Mouse (Mus musculus) intestine, postnatal 0 days (tissue): ENCODE measurements around the gene Ntn5. TPM values are rescaled to one million over a fixed set of nuclear protein-coding genes. Genes with fewer than 3 reads are reported as not detected.

Source experiments
- ATAC-seq: fragments of 200-750 bp; cut with Nextera tagmentation; 2 replicates; pipeline ENCODE4 v1.8.0; 2017; ENCODE audit warnings: mild to moderate bottlenecking, moderate TSS enrichment, moderate library complexity
- H3K27ac ChIP-seq: fragments of 300-500 bp; sonication (generic); 2 replicates; pipeline ENCODE4 v1.5.1; 2014; ENCODE audit warnings: mild to moderate bottlenecking, low read depth, low read length, moderate library complexity
- H3K27me3 ChIP-seq: fragments of 300-500 bp; sonication (generic); replicated peaks from 2 replicates; pipeline ENCODE4 v1.6.1; 2014; ENCODE audit warnings: low read length, mixed read lengths; ENCODE audit not compliant: control insufficient read depth, insufficient read depth
- H3K36me3 ChIP-seq: fragments of 300-500 bp; sonication (generic); 2 replicates; pipeline ENCODE4 v1.6.1; 2014; ENCODE audit warnings: mild to moderate bottlenecking, moderate library complexity; ENCODE audit not compliant: control insufficient read depth, insufficient read depth
- H3K4me1 ChIP-seq: fragments of 300-500 bp; sonication (generic); replicated peaks from 2 replicates; pipeline ENCODE4 v1.6.1; 2014; ENCODE audit warnings: antibody characterized with exemption, low read length, mixed read lengths; ENCODE audit not compliant: control insufficient read depth, insufficient read depth
- H3K4me2 ChIP-seq: fragments of 300-500 bp; sonication (generic); replicated peaks from 2 replicates; pipeline ENCODE4 v1.6.1; 2014; ENCODE audit warnings: low read depth, mild to moderate bottlenecking, moderate library complexity
- H3K4me3 ChIP-seq: fragments of 300-500 bp; sonication (generic); 2 replicates; pipeline ENCODE4 v1.5.1; 2014; ENCODE audit warnings: low read depth, low read length
- H3K9ac ChIP-seq: fragments of 300-500 bp; sonication (generic); 2 replicates; pipeline ENCODE4 v1.6.1; 2014; ENCODE audit warnings: mild to moderate bottlenecking, low read depth, low read length
- H3K9me3 ChIP-seq: fragments of 300-500 bp; sonication (generic); 2 replicates; pipeline ENCODE4 v1.6.1; 2016; ENCODE audit warnings: mixed run types; ENCODE audit not compliant: control insufficient read depth
- CTCF ChIP-seq: sonication (generic); IDR thresholded peaks from 2 replicates; pipeline ENCODE4 v1.5.1; 2016; ENCODE audit warnings: low read depth, mild to moderate bottlenecking, control low read depth, antibody characterized with exemption, moderate library complexity
- WGBS: fragments of 180-500 bp; shearing (Covaris S2); extraction: QIAGEN DNeasy Blood & Tissue Kit; methylation state at CpG from one replicate; pipeline ENCODE4 v1.1.7; 2014; 5-methylcytosine and 5-hydroxymethylcytosine counted together
- polyA plus RNA-seq: library from polyadenylated mRNA; unstranded; fragments of >200 nt; fragmentation: Nextera tagmentation; extraction: Ambion mirVana; gene quantifications from 2 replicates; pipeline ENCODE4 v1.2.1, GENCODE M21; 2015

The Ntn5 gene
- polyA plus RNA-seq, 1 experiment from 2014 or later: 0.10 TPM

DNA sequence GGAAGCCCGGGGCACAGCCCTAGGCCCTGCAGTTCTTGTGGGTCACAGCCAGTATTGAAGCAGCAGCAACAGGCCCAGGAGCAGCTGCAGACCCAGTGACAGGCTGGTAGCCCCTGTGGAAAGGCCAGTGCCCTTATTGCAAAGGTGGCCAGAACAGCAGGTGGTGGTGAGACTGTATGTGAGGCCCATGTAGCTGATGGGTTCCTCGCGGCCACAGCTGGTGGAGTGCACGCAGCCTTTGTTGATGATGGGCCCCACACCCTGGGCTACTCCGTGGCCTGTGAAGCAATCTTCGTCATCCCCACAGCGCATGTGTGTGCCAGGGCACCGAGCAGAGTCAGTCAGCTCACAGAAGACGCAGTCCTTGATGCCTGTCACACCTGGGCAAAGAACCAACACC lies 41.3 kb downstream of the Ntn5 start:
- Histone ChIP-seq H3K36me3 (peaks cover 46% of the 10 kb centered on the region), H3K27me3 (no peaks in the 10 kb centered on the region), H3K9me3 (no peaks in the 10 kb centered on the region), H3K4me2 (no peak overlapping the region), H3K4me1 (0 out of 2 replicates have a peak, but pooled peaks cover 10% of the 10 kb centered on the region), H3K27ac (no peak overlapping the region; the same call in 1 of the 2 replicates), H3K9ac (no peak overlapping the region), H3K4me3 (no peak overlapping the region)
- no peak for ATAC-seq
- no peak for TF ChIP-seq CTCF
- 73% methylated on average over 9 of the region's 9 CpGs for WGBS

DNA sequence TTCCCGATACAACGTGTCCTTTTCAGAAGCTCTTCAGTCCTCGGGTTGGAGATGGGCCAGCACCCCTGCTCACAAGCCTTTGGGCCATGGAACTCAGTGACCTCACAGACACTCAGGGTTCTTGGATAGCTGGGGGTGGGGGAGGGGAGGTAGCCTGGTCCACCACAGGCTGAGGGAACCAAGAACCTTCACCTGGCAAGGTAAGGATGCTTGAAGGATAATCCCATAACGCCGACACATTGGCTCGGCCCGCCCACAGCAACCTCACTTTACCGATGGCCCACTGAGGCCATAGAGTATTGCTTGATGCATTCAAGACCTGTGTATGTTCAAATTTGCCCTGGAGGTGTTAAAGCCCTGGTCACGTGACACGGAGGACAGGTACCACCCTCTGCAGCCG lies 41.9 kb downstream of the Ntn5 start, which contains the start of gene Spaca4:
Spaca4 (minus strand) TSS at position 101 of the 400 bp plus-strand sequence.
- Histone ChIP-seq H3K4me3 (no peak within 1 kb of the TSS), H3K9me3 (no peaks in the 10 kb centered on the region), H3K4me1 (peaks cover 10% of the 10 kb centered on the region; the same call in 1 of the 2 replicates), H3K9ac (no peak within 1 kb of the TSS), H3K27me3 (no peaks in the 10 kb centered on the region), H3K27ac (peak within 1 kb of the TSS; percentile 61), H3K4me2 (no peak within 1 kb of the TSS), H3K36me3 (peaks cover 41% of the 10 kb centered on the region)
- no peak for TF ChIP-seq CTCF
- 91% methylated on average over 11 of the region's 11 CpGs for WGBS
- ATAC-seq: no peak

DNA sequence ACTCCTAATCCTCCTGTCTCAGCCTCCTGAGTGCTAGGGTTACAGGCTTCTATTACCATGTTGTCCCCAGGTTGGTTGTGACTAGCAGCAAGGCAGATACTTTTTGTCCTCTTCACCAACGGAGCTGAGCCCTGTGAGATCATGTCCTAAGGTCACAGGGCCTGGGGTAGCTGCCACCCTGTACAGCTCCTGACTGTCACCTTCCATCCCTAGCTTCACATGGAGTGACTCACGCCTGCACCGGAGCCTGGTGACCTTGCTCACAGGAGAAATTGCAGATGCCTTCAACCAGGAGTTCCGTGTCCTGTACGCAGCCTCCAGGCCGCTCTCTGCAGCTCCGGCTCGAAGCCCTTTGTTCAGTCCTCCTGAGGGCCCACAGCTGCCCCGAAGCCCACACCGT lies 42.6 kb downstream of the Ntn5 start:
- H3K27ac ChIP-seq: peak overlapping the region; percentile 61
- WGBS: 70% methylated on average over 10 of the region's 10 CpGs
- H3K9me3 ChIP-seq: no peaks in the 10 kb centered on the region
- H3K27me3 ChIP-seq: no peaks in the 10 kb centered on the region
- peaks cover 34% of the 10 kb centered on the region for H3K36me3 ChIP-seq
- H3K9ac ChIP-seq: no peak overlapping the region
- no peak overlapping the region for H3K4me3 ChIP-seq
- peaks cover 13% of the 10 kb centered on the region; the same call in 1 of the 2 replicates for H3K4me1 ChIP-seq
- no peak for TF ChIP-seq CTCF
- no peak overlapping the region for H3K4me2 ChIP-seq
- ATAC-seq: no peak

DNA sequence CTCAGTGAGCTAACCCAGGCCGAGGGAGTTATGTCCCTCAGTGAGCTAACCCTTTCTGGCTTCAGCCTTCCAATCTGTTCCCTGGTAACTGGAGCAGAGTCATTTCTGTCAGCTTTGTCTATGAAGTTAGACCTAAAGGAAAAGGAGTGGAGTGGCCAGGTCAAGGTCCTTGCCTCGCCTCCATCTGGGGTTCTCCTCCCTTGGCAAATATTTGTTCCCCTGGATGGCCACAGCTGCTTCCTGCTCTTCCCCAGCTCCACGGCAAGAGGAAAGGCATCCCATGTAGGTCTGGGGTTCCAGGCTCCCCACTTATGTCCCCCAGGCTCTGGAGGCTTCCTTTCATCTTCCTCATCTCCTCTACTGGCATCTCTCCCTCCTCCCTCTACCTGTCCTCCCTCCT lies 43.8 kb downstream of the Ntn5 start:
- ATAC-seq: peak; percentile 48
- Histone ChIP-seq H3K9me3 (no peaks in the 10 kb centered on the region), H3K9ac (no peak overlapping the region), H3K36me3 (peaks cover 34% of the 10 kb centered on the region), H3K4me1 (peaks cover 13% of the 10 kb centered on the region; the same call in 1 of the 2 replicates), H3K27ac (peak overlapping the region; percentile 62), H3K27me3 (no peaks in the 10 kb centered on the region), H3K4me3 (no peak overlapping the region), H3K4me2 (peak overlapping the region; percentile 21; the same call in 1 of the 2 replicates)
- WGBS: 37% methylated on average over 3 of the region's 3 CpGs
- no peak for TF ChIP-seq CTCF

DNA sequence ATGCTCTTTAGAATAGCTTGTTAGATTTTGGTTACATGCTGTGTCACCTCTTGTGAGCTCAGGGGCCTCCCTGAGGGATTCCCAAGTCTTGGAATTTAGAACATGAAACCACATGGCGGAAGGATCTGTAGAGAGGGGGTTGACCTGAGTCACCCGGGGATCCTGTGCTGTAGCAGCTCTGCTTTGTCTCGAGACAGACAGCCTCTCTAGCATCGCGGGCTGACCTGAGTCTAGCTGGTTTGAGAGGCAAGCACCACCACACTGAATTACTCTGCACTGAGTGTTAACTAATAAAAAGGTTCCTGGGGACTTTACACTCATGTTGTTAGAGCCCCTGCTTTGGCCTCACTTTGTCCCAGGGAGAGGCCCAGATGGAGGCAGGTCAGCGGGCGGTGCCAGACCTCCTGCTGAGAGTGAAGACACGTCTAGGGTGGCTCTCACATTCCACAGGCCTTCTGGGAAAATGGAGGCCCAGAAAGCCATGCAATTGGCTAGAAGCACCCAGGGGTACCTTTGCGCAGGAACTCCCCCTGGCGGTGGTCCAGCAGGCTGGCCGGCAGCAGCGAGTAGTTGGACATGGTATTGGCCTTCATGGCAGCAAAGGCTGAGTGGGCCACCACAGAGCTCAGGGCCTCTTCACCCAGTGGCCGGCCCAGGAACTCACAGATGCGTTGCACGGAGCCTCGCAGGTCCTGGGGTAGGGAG lies 47.1 kb downstream of the Ntn5 start:
- no peaks in the 10 kb centered on the region for H3K9me3 ChIP-seq
- peak overlapping the region; percentile 79 for H3K27ac ChIP-seq
- peak overlapping the region; percentile 31 for H3K4me2 ChIP-seq
- 16% methylated on average over 16 of the region's 16 CpGs for WGBS
- no peaks in the 10 kb centered on the region for H3K27me3 ChIP-seq
- no peak overlapping the region for H3K9ac ChIP-seq
- H3K36me3 ChIP-seq: peaks cover 7% of the 10 kb centered on the region; the same call in 1 of the 2 replicates
- no peak overlapping the region for H3K4me3 ChIP-seq
- ATAC-seq: peak; percentile 78
- H3K4me1 ChIP-seq: peaks cover 13% of the 10 kb centered on the region; the same call in 1 of the 2 replicates
- TF ChIP-seq CTCF: peak; percentile 83

DNA sequence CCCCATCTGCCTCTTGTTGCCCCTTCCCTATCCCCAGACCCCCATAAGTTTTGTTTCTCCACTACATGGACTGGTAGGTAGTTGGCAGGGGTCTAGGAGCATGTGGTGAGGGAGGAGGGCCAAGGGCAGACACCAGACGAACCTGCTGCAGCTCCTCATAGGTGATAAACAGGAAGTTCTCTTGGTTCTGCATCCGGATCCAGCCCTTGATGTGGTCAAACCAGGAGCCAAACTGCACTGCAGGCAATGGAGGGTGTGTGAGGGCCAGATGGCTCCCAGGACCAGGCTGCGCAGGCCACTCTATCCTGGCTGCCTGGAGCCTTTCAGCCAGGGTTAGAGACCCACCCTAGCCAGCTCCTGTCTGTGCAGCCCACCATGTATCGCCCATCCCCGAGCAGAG lies 49.7 kb downstream of the Ntn5 start:
- H3K27me3 ChIP-seq: no peaks in the 10 kb centered on the region
- H3K4me3 ChIP-seq: no peak overlapping the region
- 83% methylated on average over 5 of the region's 5 CpGs for WGBS
- ATAC-seq: no peak
- H3K9me3 ChIP-seq: no peaks in the 10 kb centered on the region
- no peak for TF ChIP-seq CTCF
- H3K27ac ChIP-seq: no peak overlapping the region
- no peak overlapping the region for H3K9ac ChIP-seq
- H3K4me1 ChIP-seq: peaks cover 11% of the 10 kb centered on the region; the same call in 1 of the 2 replicates
- H3K36me3 ChIP-seq: peaks cover 6% of the 10 kb centered on the region; the same call in 1 of the 2 replicates
- H3K4me2 ChIP-seq: no peak overlapping the region
